Mouse (Mus musculus) erythroblast, embryonic 14.5 days (primary cell): Measurements from ENCODE around the gene Uqcc1.

ENCODE experiments used
- GATA1 ChIP-seq: IDR thresholded peaks from 2 replicates; pipeline ENCODE4 v1.6.1; 2012; ENCODE audit warnings: low read length, inconsistent platforms, mixed read lengths
- TAL1 ChIP-seq: IDR thresholded peaks from 3 replicates; pipeline ENCODE4 v1.6.1; 2012; ENCODE audit warnings: low read length, inconsistent platforms, mixed read lengths

DNA sequence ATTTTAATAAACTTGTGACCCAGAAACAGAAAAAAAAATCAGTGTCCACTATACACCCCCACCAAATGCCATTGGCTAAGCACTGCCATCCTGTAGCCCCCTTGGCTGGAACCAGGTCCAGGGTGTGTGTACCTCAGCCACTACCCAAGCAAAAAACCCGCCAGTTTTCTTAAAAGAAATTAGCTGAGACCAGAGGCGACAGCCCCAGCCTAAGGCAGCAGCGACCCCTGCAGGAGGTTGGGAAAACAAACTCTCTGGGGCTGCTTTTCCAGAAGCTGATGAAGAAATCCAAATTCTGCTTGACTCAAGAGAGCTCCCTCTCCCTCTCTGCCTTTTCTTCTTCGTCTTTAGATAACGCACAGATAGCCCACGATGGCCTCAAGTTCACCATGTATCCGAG is 16.0 kb upstream of the Uqcc1 start:
- TF ChIP-seq GATA1, result no peak
- no peak for TF ChIP-seq TAL1
